Mouse (Mus musculus) midbrain, embryonic 12.5 days (tissue): Measurements from ENCODE around the gene Pigm. TPM values are rescaled to one million over a fixed set of nuclear protein-coding genes. Genes with fewer than 3 reads are reported as not detected.

Experiments used
- ATAC-seq: fragments of 200-750 bp; cut with Nextera tagmentation; 2 replicates; pipeline ENCODE4 v1.8.0; 2017; ENCODE audit warnings: low read depth, moderate TSS enrichment, moderate library complexity; ENCODE audit not compliant: low FRiP score
- H3K27ac ChIP-seq: fragments of 300-500 bp; sonication (generic); replicated peaks from 2 replicates; pipeline ENCODE4 v1.5.1; 2016; ENCODE audit warnings: mild to moderate bottlenecking
- H3K27me3 ChIP-seq: fragments of 300-500 bp; sonication (generic); 2 replicates; pipeline ENCODE4 v1.6.1; 2016; ENCODE audit warnings: mild to moderate bottlenecking
- H3K36me3 ChIP-seq: fragments of 300-500 bp; sonication (generic); 2 replicates; pipeline ENCODE4 v1.6.1; 2016
- H3K4me1 ChIP-seq: fragments of 300-500 bp; sonication (generic); 2 replicates; pipeline ENCODE4 v1.6.1; 2016
- H3K4me2 ChIP-seq: fragments of 300-500 bp; sonication (generic); replicated peaks from 2 replicates; pipeline ENCODE4 v1.6.1; 2016; ENCODE audit warnings: mild to moderate bottlenecking, moderate library complexity
- H3K4me3 ChIP-seq: fragments of 300-500 bp; sonication (generic); 2 replicates; pipeline ENCODE4 v1.5.1; 2016; ENCODE audit warnings: mild to moderate bottlenecking
- H3K9ac ChIP-seq: fragments of 300-500 bp; sonication (generic); replicated peaks from 2 replicates; pipeline ENCODE4 v1.6.1; 2016; ENCODE audit warnings: mild to moderate bottlenecking, moderate library complexity
- H3K9me3 ChIP-seq: fragments of 300-500 bp; sonication (generic); 2 replicates; pipeline ENCODE4 v1.6.1; 2016; ENCODE audit warnings: mild to moderate bottlenecking
- WGBS: fragments of 180-500 bp; shearing (Covaris S2); methylation state at CpG from one replicate; pipeline ENCODE4 v1.1.7; 2016; 5-methylcytosine and 5-hydroxymethylcytosine counted together
- polyA plus RNA-seq: library from polyadenylated mRNA; unstranded; fragments of >200 nt; fragmentation: Nextera tagmentation; extraction: Ambion mirVana; gene quantifications from 2 replicates; pipeline ENCODE4 v1.2.1, GENCODE M21; 2016

Gene Pigm
- polyA plus RNA-seq, 1 experiment from 2014 or later: 10.7 TPM

DNA sequence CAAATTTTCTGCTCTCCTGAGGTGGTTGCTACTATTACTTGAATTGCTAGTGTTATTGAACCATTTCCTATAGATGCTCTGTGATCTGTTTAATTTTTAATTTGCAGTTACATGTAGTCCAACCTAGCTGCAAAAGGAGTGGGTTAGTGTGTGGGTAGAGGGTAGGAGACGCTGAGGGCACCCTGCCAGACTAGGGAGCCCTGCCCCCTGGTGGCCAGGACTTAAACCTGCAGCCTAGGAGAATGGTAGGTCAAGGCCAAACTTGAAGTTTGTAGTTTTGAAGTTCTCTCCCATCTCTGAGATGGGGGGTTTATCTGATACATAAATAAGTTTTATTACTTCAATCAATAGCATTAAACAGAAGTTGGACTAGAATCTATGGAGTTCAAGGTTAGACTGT, 18.8 kb upstream of the Pigm start:
- no peak for ATAC-seq
- Histone ChIP-seq H3K4me2 (no peak overlapping the region), H3K27ac (no peak overlapping the region), H3K9ac (no peak overlapping the region), H3K4me1 (peaks cover 40% of the 10 kb centered on the region), H3K36me3 (no peaks in the 10 kb centered on the region), H3K27me3 (peaks cover 15% of the 10 kb centered on the region), H3K4me3 (no peak overlapping the region), H3K9me3 (no peaks in the 10 kb centered on the region)
- WGBS: 11% methylated on average over 1 of the region's 1 CpGs

DNA sequence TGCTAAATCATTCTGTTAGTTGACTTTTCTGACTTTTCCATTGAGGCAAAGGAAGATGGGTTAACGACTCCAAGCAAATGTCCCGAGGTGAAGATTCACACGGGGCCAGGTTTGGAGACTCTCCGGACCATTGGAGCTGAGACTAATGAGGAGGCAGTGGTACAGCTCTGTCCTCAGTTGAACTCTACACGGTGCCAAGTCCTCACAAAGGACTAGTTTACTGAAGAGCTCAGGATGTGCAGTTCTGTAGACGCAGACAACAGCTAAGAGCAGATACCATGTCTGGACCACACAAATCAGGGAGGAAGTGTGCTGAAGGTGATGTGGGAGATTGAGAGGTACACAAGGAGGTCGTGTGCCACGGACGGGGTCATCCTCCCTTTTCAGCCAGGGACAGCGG, 18.0 kb upstream of the Pigm start:
- no peak for ATAC-seq
- H3K27ac ChIP-seq: no peak overlapping the region
- no peak overlapping the region for H3K4me2 ChIP-seq
- 65% methylated on average over 10 of the region's 10 CpGs for WGBS
- no peaks in the 10 kb centered on the region for H3K9me3 ChIP-seq
- no peak overlapping the region for H3K9ac ChIP-seq
- H3K4me3 ChIP-seq: no peak overlapping the region
- no peaks in the 10 kb centered on the region for H3K36me3 ChIP-seq
- peaks cover 11% of the 10 kb centered on the region for H3K27me3 ChIP-seq
- peaks cover 35% of the 10 kb centered on the region for H3K4me1 ChIP-seq

DNA sequence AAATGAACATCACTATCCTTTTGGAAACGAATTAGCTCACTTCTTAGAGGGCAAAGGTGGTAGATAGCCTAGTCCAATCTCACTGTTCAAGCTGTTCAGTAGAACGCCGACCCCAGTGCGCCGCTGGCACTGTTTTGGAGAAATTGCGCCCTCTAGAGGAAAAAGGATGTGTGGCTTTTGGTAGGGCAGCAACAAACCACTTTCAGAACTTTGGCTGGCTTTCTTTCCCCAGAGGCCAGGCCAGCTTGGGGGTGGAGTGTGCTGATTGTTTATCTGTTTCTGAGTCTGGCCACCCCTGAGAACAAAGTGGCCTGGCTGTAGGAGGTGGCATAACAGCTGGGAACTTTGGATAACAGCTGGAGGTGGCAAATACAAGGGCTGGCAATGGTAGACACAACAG, 11.7 kb upstream of the Pigm start:
- Histone ChIP-seq H3K9me3 (no peaks in the 10 kb centered on the region), H3K27ac (no peak overlapping the region), H3K4me2 (no peak overlapping the region), H3K4me3 (no peak overlapping the region), H3K27me3 (peaks cover 18% of the 10 kb centered on the region), H3K36me3 (no peaks in the 10 kb centered on the region), H3K9ac (no peak overlapping the region), H3K4me1 (peaks cover 7% of the 10 kb centered on the region; the same call in 1 of the 2 replicates)
- WGBS: 9% methylated on average over 6 of the region's 6 CpGs
- ATAC-seq: no peak; the same call in 1 of the 2 replicates

DNA sequence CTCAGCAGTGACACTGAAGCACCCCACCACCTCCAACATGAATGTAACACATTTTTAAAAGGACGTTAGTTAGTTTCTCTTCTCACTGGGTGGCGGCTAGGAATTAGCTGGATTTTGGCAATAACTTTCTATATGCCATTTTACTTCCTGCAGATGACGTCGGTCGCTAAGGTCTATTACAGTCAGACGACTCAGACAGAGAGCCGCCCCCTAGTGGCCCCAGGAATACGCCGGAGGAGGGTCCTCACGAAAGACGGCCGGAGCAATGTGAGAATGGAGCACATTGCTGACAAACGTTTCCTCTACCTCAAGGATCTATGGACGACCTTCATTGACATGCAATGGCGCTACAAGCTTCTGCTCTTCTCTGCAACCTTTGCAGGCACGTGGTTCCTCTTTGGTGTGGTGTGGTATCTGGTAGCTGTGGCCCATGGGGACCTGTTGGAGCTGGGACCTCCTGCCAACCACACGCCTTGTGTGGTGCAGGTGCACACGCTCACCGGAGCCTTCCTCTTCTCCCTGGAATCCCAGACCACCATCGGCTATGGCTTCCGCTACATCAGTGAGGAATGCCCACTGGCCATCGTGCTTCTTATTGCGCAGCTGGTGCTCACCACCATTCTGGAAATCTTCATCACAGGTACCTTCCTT, 7.5 kb upstream of the Pigm start:
- ATAC-seq: peak; percentile 32; the same call in 1 of the 2 replicates

DNA sequence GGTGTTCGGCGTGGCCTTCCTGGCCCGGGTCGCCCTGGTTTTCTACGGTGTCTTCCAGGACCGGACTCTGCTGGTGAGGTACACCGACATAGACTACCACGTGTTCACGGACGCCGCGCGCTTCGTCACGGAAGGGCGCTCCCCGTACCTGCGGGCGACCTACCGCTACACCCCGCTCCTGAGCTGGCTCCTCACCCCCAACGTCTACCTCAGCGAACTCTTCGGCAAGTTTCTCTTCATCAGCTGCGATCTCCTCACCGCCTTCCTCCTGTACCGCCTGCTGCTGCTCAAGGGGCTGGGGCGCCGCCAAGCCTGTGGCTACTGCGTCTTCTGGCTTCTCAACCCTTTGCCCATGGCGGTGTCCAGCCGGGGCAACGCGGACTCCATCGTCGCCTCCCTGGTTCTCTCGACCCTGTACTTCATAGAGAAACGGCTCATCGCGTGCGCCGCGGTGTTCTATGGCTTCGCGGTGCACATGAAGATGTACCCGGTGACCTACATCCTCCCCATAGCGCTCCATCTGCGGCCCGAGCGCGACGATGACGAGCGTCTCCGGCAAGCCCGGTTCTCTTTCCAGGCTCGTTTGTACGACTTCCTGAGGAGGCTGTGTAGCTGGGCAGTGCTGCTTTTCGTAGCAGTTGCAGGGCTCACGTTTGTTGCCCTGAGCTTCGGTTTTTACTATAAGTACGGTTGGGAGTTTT, 562 bp downstream of the Pigm start:
- no peak for ATAC-seq
- peaks cover 18% of the 10 kb centered on the region for H3K36me3 ChIP-seq

More for the DNA sequence above, 7.5 kb upstream of the Pigm start:
- H3K4me2 ChIP-seq: 0 out of 2 replicates have a peak overlapping the region, but pooled peaks have one; percentile 19
- 0 out of 2 replicates have a peak overlapping the region, but pooled peaks have one; percentile 20 for H3K9ac ChIP-seq
- no peaks in the 10 kb centered on the region for H3K9me3 ChIP-seq
- H3K4me1 ChIP-seq: peaks cover 7% of the 10 kb centered on the region; the same call in 1 of the 2 replicates
- no peaks in the 10 kb centered on the region for H3K36me3 ChIP-seq
- H3K27ac ChIP-seq: no peak overlapping the region
- peaks cover 20% of the 10 kb centered on the region for H3K27me3 ChIP-seq
- whole genome bisulfite sequencing: 30% methylated on average over 23 of the region's 23 CpGs
- H3K4me3 ChIP-seq: no peak overlapping the region

DNA sequence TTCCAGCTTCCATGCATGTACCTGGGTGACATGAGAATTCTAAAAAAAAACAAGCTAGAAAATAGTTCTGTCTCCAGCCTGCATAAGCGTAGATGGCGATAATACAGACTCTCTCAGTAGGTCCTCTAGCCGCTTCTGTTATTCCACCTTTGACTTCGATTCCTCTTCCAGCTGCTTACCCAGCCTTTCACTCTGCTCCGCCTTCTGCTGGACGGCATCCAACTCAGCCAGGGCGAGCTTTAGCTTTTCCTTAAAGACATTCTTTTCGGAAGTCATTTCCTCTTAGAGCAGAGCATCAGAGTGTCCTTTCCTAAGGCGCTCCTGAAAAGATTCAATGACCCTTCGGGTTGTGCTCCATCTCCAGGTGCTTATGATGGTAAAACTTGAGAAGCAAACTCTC, 3.7 kb downstream of the Pigm start:
- Histone ChIP-seq H3K9ac (no peak overlapping the region; the same call in 1 of the 2 replicates), H3K4me1 (peaks cover 24% of the 10 kb centered on the region), H3K4me2 (no peak overlapping the region), H3K27me3 (no peaks in the 10 kb centered on the region), H3K36me3 (peaks cover 21% of the 10 kb centered on the region), H3K27ac (no peak overlapping the region), H3K4me3 (no peak overlapping the region), H3K9me3 (no peaks in the 10 kb centered on the region)
- 88% methylated on average over 10 of the region's 10 CpGs for WGBS
- ATAC-seq: no peak

More for the DNA sequence above, 562 bp downstream of the Pigm start:
- Histone ChIP-seq H3K4me1 (peaks cover 24% of the 10 kb centered on the region), H3K27ac (peak overlapping the region; percentile 49; the same call in 1 of the 2 replicates), H3K4me2 (peak overlapping the region; percentile 99), H3K9ac (peak overlapping the region; percentile 80), H3K9me3 (no peaks in the 10 kb centered on the region), H3K27me3 (no peaks in the 10 kb centered on the region), H3K4me3 (peak overlapping the region; percentile 80)
- 3% methylated on average over 61 of the region's 62 CpGs for WGBS

DNA sequence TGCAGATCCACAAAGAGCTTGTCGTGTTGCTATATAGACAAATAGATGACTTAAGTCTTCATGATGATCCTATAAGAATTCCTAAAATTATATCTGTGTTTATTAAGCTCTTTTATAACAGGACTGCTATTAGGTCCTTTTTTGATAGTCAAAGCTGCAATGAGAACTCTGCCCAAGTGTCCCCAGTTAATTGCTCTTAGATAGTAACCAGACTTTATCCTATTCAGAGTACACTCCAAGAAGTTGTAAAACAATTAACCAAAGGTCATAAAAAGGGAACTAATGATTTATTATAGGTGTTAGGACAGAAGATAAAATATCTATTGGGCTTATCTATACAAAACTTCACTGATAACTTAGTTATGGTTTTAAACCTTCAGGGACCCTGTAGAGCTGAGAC, 5.7 kb downstream of the Pigm start:
- Histone ChIP-seq H3K9me3 (no peaks in the 10 kb centered on the region), H3K36me3 (peaks cover 21% of the 10 kb centered on the region), H3K27ac (no peak overlapping the region), H3K9ac (no peak overlapping the region), H3K27me3 (no peaks in the 10 kb centered on the region), H3K4me3 (no peak overlapping the region), H3K4me1 (peaks cover 18% of the 10 kb centered on the region), H3K4me2 (no peak overlapping the region)
- ATAC-seq: no peak
- 95% methylated on average over 1 of the region's 1 CpGs for WGBS

DNA sequence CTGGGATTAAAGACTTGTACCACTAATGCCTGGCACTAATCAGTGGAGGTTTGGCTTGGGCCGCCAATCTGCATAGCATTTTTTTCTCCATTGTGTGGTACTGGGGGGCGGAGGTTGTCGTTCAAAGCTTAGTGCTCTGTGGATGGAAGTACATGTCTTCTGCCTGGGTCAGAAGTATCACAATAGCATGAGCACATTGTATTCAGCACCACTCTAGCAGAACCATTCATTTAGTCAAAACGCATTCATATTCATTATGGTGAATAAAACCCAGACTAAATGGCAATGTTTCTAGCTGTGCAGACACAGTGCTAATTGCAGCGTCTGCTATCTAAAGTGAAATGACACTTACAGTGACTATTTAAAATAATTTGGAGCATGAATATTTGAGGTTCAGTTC, 10.9 kb downstream of the Pigm start:
- Histone ChIP-seq H3K27ac (no peak overlapping the region), H3K4me1 (peaks cover 6% of the 10 kb centered on the region), H3K9me3 (no peaks in the 10 kb centered on the region), H3K4me3 (no peak overlapping the region), H3K4me2 (no peak overlapping the region), H3K9ac (no peak overlapping the region), H3K27me3 (peaks cover 10% of the 10 kb centered on the region; the same call in 1 of the 2 replicates), H3K36me3 (0 out of 2 replicates have a peak, but pooled peaks cover 3% of the 10 kb centered on the region)
- ATAC-seq: no peak
- 71% methylated on average over 5 of the region's 5 CpGs for WGBS

DNA sequence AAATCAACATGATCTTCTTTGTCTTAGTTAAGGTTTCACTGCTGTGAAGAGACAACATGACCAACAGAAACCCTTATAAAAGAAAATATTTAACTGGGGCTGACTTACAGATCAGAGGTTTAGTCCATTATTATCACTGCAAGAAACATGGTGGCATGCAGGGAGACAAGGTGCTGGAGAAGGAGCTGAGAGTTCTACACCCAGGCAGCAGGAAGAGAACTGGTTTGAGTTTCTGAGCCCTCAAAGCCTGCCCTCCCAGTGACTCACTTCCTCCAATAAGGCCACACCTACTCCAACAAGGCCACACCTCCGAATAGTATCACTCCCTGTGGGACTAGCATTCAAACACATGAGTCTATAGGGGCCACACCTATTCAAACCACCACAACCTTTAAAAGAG, 14.4 kb downstream of the Pigm start:
- Histone ChIP-seq H3K27ac (no peak overlapping the region), H3K9ac (no peak overlapping the region), H3K4me1 (peaks cover 8% of the 10 kb centered on the region), H3K4me3 (no peak overlapping the region), H3K36me3 (no peaks in the 10 kb centered on the region), H3K27me3 (peaks cover 10% of the 10 kb centered on the region; the same call in 1 of the 2 replicates), H3K4me2 (no peak overlapping the region), H3K9me3 (no peaks in the 10 kb centered on the region)
- 76% methylated on average over 1 of the region's 1 CpGs for WGBS
- no peak for ATAC-seq

DNA sequence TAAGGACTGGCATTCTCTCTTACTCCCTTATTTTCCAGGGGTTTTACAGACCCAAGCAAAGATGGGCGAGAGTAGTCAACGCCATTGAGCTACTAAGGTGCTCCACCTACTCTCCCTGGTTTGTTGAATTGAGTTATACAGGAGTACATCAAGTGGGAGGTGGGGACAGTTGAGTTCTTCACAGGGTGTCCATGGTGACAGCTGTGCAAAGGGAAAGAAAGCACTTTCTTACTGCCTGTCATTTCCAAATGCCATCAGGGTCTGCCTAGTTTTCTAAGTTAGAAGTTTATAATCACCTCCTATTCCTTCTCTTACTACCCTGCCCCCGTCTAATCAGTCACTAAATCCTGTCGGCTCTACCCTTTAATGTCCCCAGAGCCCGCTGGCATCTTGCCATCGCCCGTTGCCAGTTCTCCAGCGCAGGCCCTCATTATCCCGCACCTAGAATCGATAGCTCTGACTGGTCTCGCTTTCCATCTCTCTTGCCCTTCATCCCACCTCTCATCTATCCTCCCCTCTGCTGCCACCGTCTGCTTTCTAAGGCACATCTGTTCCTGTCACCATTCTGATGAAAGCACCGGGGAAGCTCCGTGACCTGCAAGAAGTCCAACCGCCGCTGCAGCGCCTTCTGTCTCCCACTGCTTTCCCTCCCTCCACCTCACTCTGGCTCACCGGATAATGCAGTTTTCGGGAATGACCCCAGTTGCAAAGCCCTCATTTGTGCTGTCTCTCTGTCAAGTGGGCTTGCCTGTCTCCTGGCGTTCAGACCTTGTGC, 15.6 kb downstream of the Pigm start:
- ATAC-seq: peak; percentile 44; the same call in 1 of the 2 replicates
- H3K9ac ChIP-seq: no peak overlapping the region

DNA sequence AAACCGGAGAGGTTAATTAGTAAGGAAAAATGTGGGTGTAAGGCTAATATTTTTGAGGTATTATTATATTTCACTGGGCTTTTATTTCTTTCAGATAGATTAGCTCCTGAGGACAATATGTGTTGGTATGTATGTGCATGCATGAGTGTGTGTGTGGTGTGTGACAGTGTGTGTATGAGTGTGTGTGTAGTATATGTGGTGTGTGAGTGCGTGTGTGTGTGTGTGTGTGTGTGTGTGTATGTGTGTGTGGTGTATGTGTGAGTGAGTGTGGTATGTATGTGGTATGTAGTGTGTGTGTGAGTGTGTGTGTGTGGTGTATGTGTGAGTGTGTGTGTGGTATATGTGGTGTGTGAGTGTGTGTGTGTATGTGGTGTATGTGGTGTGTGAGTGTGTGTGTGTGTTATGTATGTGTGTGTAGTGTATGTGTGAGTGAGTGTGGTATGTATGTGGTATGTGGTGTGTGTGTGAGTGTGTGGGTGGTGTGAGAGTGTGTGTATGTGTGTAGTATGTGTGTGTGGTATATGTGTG, 16.4 kb downstream of the Pigm start:
- H3K27me3 ChIP-seq: peaks cover 10% of the 10 kb centered on the region; the same call in 1 of the 2 replicates
- no peak overlapping the region for H3K4me2 ChIP-seq
- no peaks in the 10 kb centered on the region for H3K36me3 ChIP-seq
- no peak overlapping the region; the same call in 1 of the 2 replicates for H3K27ac ChIP-seq
- peak; percentile 24; the same call in 1 of the 2 replicates for ATAC-seq
- H3K9me3 ChIP-seq: no peaks in the 10 kb centered on the region
- 85% methylated on average over 2 of the region's 2 CpGs for WGBS
- no peak overlapping the region for H3K9ac ChIP-seq
- peaks cover 8% of the 10 kb centered on the region for H3K4me1 ChIP-seq
- no peak overlapping the region for H3K4me3 ChIP-seq

More for the DNA sequence above, 15.6 kb downstream of the Pigm start:
- H3K4me1 ChIP-seq: peaks cover 8% of the 10 kb centered on the region
- H3K36me3 ChIP-seq: no peaks in the 10 kb centered on the region
- peaks cover 10% of the 10 kb centered on the region; the same call in 1 of the 2 replicates for H3K27me3 ChIP-seq
- H3K4me2 ChIP-seq: peak overlapping the region; percentile 33
- no peak overlapping the region; the same call in 1 of the 2 replicates for H3K27ac ChIP-seq
- 25% methylated on average over 20 of the region's 20 CpGs for WGBS
- H3K4me3 ChIP-seq: 0 out of 2 replicates have a peak overlapping the region, but pooled peaks have one; percentile 9
- H3K9me3 ChIP-seq: no peaks in the 10 kb centered on the region
